Mouse (Mus musculus) liver, embryonic 14.5 days (tissue): ENCODE measurements at regions not wholly inside any gene's neighbourhood (a gene's known extent, or its start where the extent isn't known, plus 50 kb on each side); places are given as distances from the start of the nearest gene placed in this dataset.

Experiments
- CTCF ChIP-seq: IDR thresholded peaks from 2 replicates; pipeline ENCODE4 v1.5.1; 2016; ENCODE audit warnings: antibody characterized with exemption, low read depth, control low read depth
- EP300 ChIP-seq: IDR thresholded peaks from 2 replicates; pipeline ENCODE4 v1.6.1; 2016; ENCODE audit warnings: antibody characterized with exemption, low read depth

GRCm38 (mm10) chr4:105705996-105706395 lies 83.7 kb upstream of the Gm12728 start:
- TF ChIP-seq EP300: no peak
- no peak for TF ChIP-seq CTCF
